Mouse (Mus musculus): ENCODE results near the gene Tcf3.

DNA sequence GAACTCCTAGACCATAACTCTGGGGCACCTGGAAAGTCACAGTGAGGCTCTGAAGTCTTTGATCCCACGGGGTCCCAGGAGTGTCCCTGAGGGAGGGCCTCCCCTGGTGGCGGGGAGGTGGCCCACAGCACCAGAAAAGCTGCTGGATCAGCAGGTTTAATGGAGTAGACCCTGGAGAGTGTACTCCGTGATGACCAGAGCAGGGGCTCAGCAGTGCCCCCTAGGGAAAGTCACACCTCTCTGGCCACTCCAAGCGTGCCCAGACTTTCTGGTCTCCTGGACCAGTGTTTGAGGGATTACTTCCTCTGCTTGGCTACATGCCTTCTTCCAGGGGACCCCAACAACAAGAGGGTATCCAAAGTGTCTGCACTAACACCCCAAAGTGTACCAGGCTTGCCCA is 50.0 kb downstream of the Tcf3 start:
- TF ChIP-seq CTCF (IDR thresholded peaks at IDR 0.05; ENCODE audit: low read depth, low read length) (peak; percentile 43), POLR2A (IDR thresholded peaks at IDR 0.05; ENCODE audit: extremely low read depth, insufficient read depth, low read length) (no peak)

Data from liver, adult 2 months (tissue).